Mouse (Mus musculus): Measurements from ENCODE around the gene Gm5157. TPM values are rescaled to one million over a fixed set of nuclear protein-coding genes. Genes with fewer than 3 reads are reported as not detected.
"Not testable (repeated sequence)": the region's sequence is repeated elsewhere in the genome, so short reads cannot be mapped to it uniquely, and the experiment has no call there.

The Gm5157 gene
- not detected in 2 replicates for polyA plus RNA-seq (2011; ENCODE audit: insufficient read depth, insufficient read length, low replicate concordance, missing spikeins)

GRCm38 (mm10) chr7:21190323-21190722, at the start of gene Gm5157:
Gm5157 (minus strand) TSS chr7:21190423.
- H3K4me1 ChIP-seq (ENCODE audit: control insufficient read depth, insufficient read depth, low read length); H3K4me3 ChIP-seq (replicated peaks; ENCODE audit: control insufficient read depth, low read depth, low read length); H3K27ac ChIP-seq (ENCODE audit: control insufficient read depth, insufficient read depth, low read depth, low read length, poor library complexity): not testable (repeated sequence)
- WGBS, result 35% methylated on average over 1 of the region's 2 CpGs

- H3K27ac ChIP-seq (ENCODE audit: control insufficient read depth, insufficient read depth, low read depth, low read length, poor library complexity); H3K4me3 ChIP-seq (replicated peaks; ENCODE audit: control insufficient read depth, low read depth, low read length); H3K4me1 ChIP-seq (ENCODE audit: control insufficient read depth, insufficient read depth, low read length): not testable (repeated sequence)
- WGBS, result 21% methylated on average over 1 of the region's 3 CpGs
Observed at GRCm38 (mm10) chr7:21161885-21162284, 28.3 kb downstream of the Gm5157 start, which contains the start of gene Vmn1r123. Vmn1r123 (plus strand) TSS chr7:21162185.

Other genes starting within 250 kb of the Gm5157 start
- not detected in 2 replicates for gene Vmn1r119, start 178.0 kb downstream of the Gm5157 start, polyA plus RNA-seq (2011; ENCODE audit: insufficient read depth, insufficient read length, low replicate concordance, missing spikeins)
- gene Vmn1r120, start 136.6 kb downstream of the Gm5157 start, polyA plus RNA-seq (2011; ENCODE audit: insufficient read depth, insufficient read length, low replicate concordance, missing spikeins), result not detected in 2 replicates
- not detected in 2 replicates for gene Vmn1r121, start 91.9 kb downstream of the Gm5157 start, polyA plus RNA-seq (2011; ENCODE audit: insufficient read depth, insufficient read length, low replicate concordance, missing spikeins)
- not detected in 2 replicates for gene Vmn1r122, start 56.3 kb downstream of the Gm5157 start, polyA plus RNA-seq (2011; ENCODE audit: insufficient read depth, insufficient read length, low replicate concordance, missing spikeins)
- not detected in 2 replicates for gene Vmn1r123, start 28.2 kb downstream of the Gm5157 start, polyA plus RNA-seq (2011; ENCODE audit: insufficient read depth, insufficient read length, low replicate concordance, missing spikeins)
- gene Vmn1r124, start 70.2 kb upstream of the Gm5157 start, polyA plus RNA-seq (2011; ENCODE audit: insufficient read depth, insufficient read length, low replicate concordance, missing spikeins), result not detected in 2 replicates
- not detected in 2 replicates for gene Vmn1r125, start 81.8 kb upstream of the Gm5157 start, polyA plus RNA-seq (2011; ENCODE audit: insufficient read depth, insufficient read length, low replicate concordance, missing spikeins)
- gene Vmn1r126, start 111.0 kb upstream of the Gm5157 start, polyA plus RNA-seq (2011; ENCODE audit: insufficient read depth, insufficient read length, low replicate concordance, missing spikeins), result not detected in 2 replicates
- gene Vmn1r127, start 129.4 kb upstream of the Gm5157 start, polyA plus RNA-seq (2011; ENCODE audit: insufficient read depth, insufficient read length, low replicate concordance, missing spikeins), result not detected in 2 replicates
- not detected in 2 replicates for gene Vmn1r128, start 158.9 kb upstream of the Gm5157 start, polyA plus RNA-seq (2011; ENCODE audit: insufficient read depth, insufficient read length, low replicate concordance, missing spikeins)
- not detected in 2 replicates for gene Vmn1r129, start 170.9 kb upstream of the Gm5157 start, polyA plus RNA-seq (2011; ENCODE audit: insufficient read depth, insufficient read length, low replicate concordance, missing spikeins)
- not detected in 2 replicates for gene Gm6882, start 242.3 kb upstream of the Gm5157 start, polyA plus RNA-seq (2011; ENCODE audit: insufficient read depth, insufficient read length, low replicate concordance, missing spikeins)

Measured in bone marrow, adult 2 months (tissue).